Mouse (Mus musculus): ENCODE measurements around the gene Ndufaf5.
"Not testable (repeated sequence)": the region's sequence is repeated elsewhere in the genome, so short reads cannot be mapped to it uniquely, and the experiment has no call there.

Ndufaf5 gene

GRCm38 (mm10) chr2:140170127-140170802 lies at the start of gene Ndufaf5, which contains the start of gene Esf1:
Gene Ndufaf5 (plus strand): TSS chr2:140170649.
Gene Esf1 (minus strand): TSS chr2:140170564.
- in situ Hi-C loops (cut with MboI; ENCODE audit: low pct_unique_long_range_greater_than_20kb in 1 of 2, low sequenced_read_pairs in 2 of 2, unreplicated experiment in 1 of 2) = no loop called here

- in situ Hi-C loops (cut with MboI; ENCODE audit: low pct_unique_long_range_greater_than_20kb in 1 of 2, low sequenced_read_pairs in 2 of 2, unreplicated experiment in 1 of 2) = no loop called here
These were observed 44.9 kb upstream of the Ndufaf5 start for GRCm38 (mm10) chr2:140125516-140125915.

- in situ Hi-C loops (cut with MboI; ENCODE audit: low pct_unique_long_range_greater_than_20kb in 1 of 2, low sequenced_read_pairs in 2 of 2, unreplicated experiment in 1 of 2) = not testable (repeated sequence)
These were observed 18.7 kb upstream of the Ndufaf5 start, which contains the start of gene Gm17374 for GRCm38 (mm10) chr2:140151743-140152142. Gene Gm17374 (plus strand): TSS chr2:140152043.

GRCm38 (mm10) chr2:140159186-140159730 lies 11.2 kb upstream of the Ndufaf5 start:
- in situ Hi-C loops (cut with MboI; ENCODE audit: low pct_unique_long_range_greater_than_20kb in 1 of 2, low sequenced_read_pairs in 2 of 2, unreplicated experiment in 1 of 2) = no loop called here

GRCm38 (mm10) chr2:140163351-140163854 lies 7.0 kb upstream of the Ndufaf5 start:
- in situ Hi-C loops (cut with MboI; ENCODE audit: low pct_unique_long_range_greater_than_20kb in 1 of 2, low sequenced_read_pairs in 2 of 2, unreplicated experiment in 1 of 2) = no loop called here

- in situ Hi-C loops (cut with MboI; ENCODE audit: low pct_unique_long_range_greater_than_20kb in 1 of 2, low sequenced_read_pairs in 2 of 2, unreplicated experiment in 1 of 2) = no loop called here
These were observed 1.4 kb upstream of the Ndufaf5 start for GRCm38 (mm10) chr2:140169057-140169456.

GRCm38 (mm10) chr2:140170803-140171553 lies 529 bp downstream of the Ndufaf5 start:
- in situ Hi-C loops (cut with MboI; ENCODE audit: low pct_unique_long_range_greater_than_20kb in 1 of 2, low sequenced_read_pairs in 2 of 2, unreplicated experiment in 1 of 2) = no loop called here

GRCm38 (mm10) chr2:140185685-140186210 lies 15.3 kb downstream of the Ndufaf5 start:
- in situ Hi-C loops (cut with MboI; ENCODE audit: low pct_unique_long_range_greater_than_20kb in 1 of 2, low sequenced_read_pairs in 2 of 2, unreplicated experiment in 1 of 2) = not testable (repeated sequence)

GRCm38 (mm10) chr2:140200713-140201112 lies 30.3 kb downstream of the Ndufaf5 start:
- in situ Hi-C loops (cut with MboI; ENCODE audit: low pct_unique_long_range_greater_than_20kb in 1 of 2, low sequenced_read_pairs in 2 of 2, unreplicated experiment in 1 of 2) = no loop called here

GRCm38 (mm10) chr2:140202573-140202972 lies 32.1 kb downstream of the Ndufaf5 start:
- in situ Hi-C loops (cut with MboI; ENCODE audit: low pct_unique_long_range_greater_than_20kb in 1 of 2, low sequenced_read_pairs in 2 of 2, unreplicated experiment in 1 of 2) = no loop called here

- in situ Hi-C loops (cut with MboI; ENCODE audit: low pct_unique_long_range_greater_than_20kb in 1 of 2, low sequenced_read_pairs in 2 of 2, unreplicated experiment in 1 of 2) = no loop called here
These were observed 33.3 kb downstream of the Ndufaf5 start for GRCm38 (mm10) chr2:140203756-140204155.

- in situ Hi-C loops (cut with MboI; ENCODE audit: low pct_unique_long_range_greater_than_20kb in 1 of 2, low sequenced_read_pairs in 2 of 2, unreplicated experiment in 1 of 2) = no loop called here
These were observed 44.1 kb downstream of the Ndufaf5 start for GRCm38 (mm10) chr2:140214519-140215027.

GRCm38 (mm10) chr2:140215415-140215814 lies 45.0 kb downstream of the Ndufaf5 start:
- in situ Hi-C loops (cut with MboI; ENCODE audit: low pct_unique_long_range_greater_than_20kb in 1 of 2, low sequenced_read_pairs in 2 of 2, unreplicated experiment in 1 of 2) = no loop called here

- in situ Hi-C loops (cut with MboI; ENCODE audit: low pct_unique_long_range_greater_than_20kb in 1 of 2, low sequenced_read_pairs in 2 of 2, unreplicated experiment in 1 of 2) = no loop called here
These were observed 45.5 kb downstream of the Ndufaf5 start for GRCm38 (mm10) chr2:140215965-140216364.

- in situ Hi-C loops (cut with MboI; ENCODE audit: low pct_unique_long_range_greater_than_20kb in 1 of 2, low sequenced_read_pairs in 2 of 2, unreplicated experiment in 1 of 2) = no loop called here
These were observed 49.9 kb downstream of the Ndufaf5 start for GRCm38 (mm10) chr2:140220325-140220724.

- in situ Hi-C loops (cut with MboI; ENCODE audit: low pct_unique_long_range_greater_than_20kb in 1 of 2, low sequenced_read_pairs in 2 of 2, unreplicated experiment in 1 of 2) = no loop called here
These were observed 59.8 kb downstream of the Ndufaf5 start for GRCm38 (mm10) chr2:140230295-140230694.

- in situ Hi-C loops (cut with MboI; ENCODE audit: low pct_unique_long_range_greater_than_20kb in 1 of 2, low sequenced_read_pairs in 2 of 2, unreplicated experiment in 1 of 2) = no loop called here
These were observed 66.8 kb downstream of the Ndufaf5 start for GRCm38 (mm10) chr2:140237245-140237644.

GRCm38 (mm10) chr2:140242398-140242797 lies 71.9 kb downstream of the Ndufaf5 start:
- in situ Hi-C loops (cut with MboI; ENCODE audit: low pct_unique_long_range_greater_than_20kb in 1 of 2, low sequenced_read_pairs in 2 of 2, unreplicated experiment in 1 of 2) = no loop called here

GRCm38 (mm10) chr2:140243105-140243504 lies 72.7 kb downstream of the Ndufaf5 start:
- in situ Hi-C loops (cut with MboI; ENCODE audit: low pct_unique_long_range_greater_than_20kb in 1 of 2, low sequenced_read_pairs in 2 of 2, unreplicated experiment in 1 of 2) = no loop called here

Data from mouse embryonic stem cell (cell line).